Mouse (Mus musculus): ENCODE measurements around the gene Pcdh19. TPM values are rescaled to one million over a fixed set of nuclear protein-coding genes. Genes with fewer than 3 reads are reported as not detected.
"Not testable (repeated sequence)": the region's sequence is repeated elsewhere in the genome, so short reads cannot be mapped to it uniquely, and the experiment has no call there.

Gene Pcdh19
- polyA plus RNA-seq, 1 experiment, result 9.7 TPM

DNA sequence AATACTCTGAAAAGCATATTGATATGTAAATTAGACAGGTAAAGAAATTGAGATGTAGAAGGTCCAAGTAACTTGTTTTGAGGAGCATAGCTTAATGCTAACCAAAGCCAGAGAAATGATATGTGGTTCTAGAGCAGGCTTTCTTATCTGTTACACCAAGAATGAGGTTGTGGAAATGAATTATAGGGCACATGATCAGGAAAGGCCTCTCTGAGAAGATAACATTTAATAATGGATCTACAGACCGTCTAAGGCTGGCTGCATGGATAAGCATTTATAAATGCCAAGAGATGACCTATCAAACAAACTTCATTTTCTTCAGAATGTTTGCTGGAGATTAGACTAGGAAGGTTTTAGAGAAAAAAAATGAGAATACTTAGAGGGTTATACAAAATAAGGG, 14.1 kb upstream of the Pcdh19 start:
- Histone ChIP-seq H3K4me2 (ENCODE audit: low read depth) (no peak overlapping the region), H3ac (ENCODE audit: control insufficient read depth, insufficient read length) (no peak overlapping the region), H3K4me3 (no peak overlapping the region), H3K36me3 (ENCODE audit: control insufficient read depth, insufficient read depth) (no peaks in the 10 kb centered on the region), H3K27me3 (ENCODE audit: control insufficient read depth, insufficient read depth, insufficient read length) (no peaks in the 10 kb centered on the region), H3K79me2 (ENCODE audit: control insufficient read depth, insufficient read depth) (no peaks in the 10 kb centered on the region)
- TF ChIP-seq USF1 (IDR thresholded peaks at IDR 0.05; ENCODE audit: low read depth) (no peak), REST (IDR thresholded peaks at IDR 0.05; ENCODE audit: insufficient read depth, insufficient read length) (no peak), SRF (IDR thresholded peaks at IDR 0.05; ENCODE audit: control insufficient read depth, insufficient read length, low read depth) (no peak)

DNA sequence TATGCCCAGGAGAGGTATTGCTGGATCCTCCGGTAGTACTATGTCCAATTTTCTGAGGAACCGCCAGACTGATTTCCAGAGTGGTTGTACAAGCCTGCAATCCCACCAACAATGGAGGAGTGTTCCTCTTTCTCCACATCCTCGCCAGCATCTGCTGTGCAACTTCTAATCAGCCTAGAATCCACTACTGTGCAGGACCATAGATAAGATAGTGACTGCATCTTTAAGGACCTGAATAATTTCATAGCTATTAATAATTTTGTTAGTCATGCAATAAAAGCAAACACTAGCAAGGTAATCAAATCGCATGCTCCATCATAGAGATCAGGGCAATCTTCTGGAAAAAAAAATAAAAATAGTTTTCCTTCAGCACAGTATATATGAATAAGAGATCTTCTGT, 9.1 kb upstream of the Pcdh19 start:
- not testable (repeated sequence) for H3K4me3 ChIP-seq; H3ac ChIP-seq (ENCODE audit: control insufficient read depth, insufficient read length); H3K79me2 ChIP-seq (ENCODE audit: control insufficient read depth, insufficient read depth); H3K27me3 ChIP-seq (ENCODE audit: control insufficient read depth, insufficient read depth, insufficient read length); H3K36me3 ChIP-seq (ENCODE audit: control insufficient read depth, insufficient read depth); H3K4me2 ChIP-seq (ENCODE audit: low read depth)

DNA sequence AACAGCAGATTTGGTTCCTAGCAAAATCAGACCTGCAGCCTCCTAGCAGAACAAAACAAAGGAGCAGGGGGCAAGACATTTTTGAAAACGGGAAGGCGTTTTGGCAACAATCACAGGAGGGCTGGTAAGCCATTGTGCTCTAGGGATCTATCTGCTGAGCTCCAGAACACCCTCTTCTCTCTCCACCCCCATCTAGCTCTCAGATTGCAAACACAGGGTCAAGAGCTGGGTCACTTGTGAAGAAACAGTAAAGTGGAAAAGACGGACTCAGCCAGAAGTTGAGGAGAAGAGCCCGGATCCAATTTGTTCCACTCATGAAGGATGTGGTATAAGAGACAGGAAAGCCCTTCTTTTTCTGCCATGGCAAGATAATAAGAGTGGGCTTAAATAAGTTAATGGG, 7.7 kb upstream of the Pcdh19 start:
- no peaks in the 10 kb centered on the region for H3K36me3 ChIP-seq (ENCODE audit: control insufficient read depth, insufficient read depth)
- no peak overlapping the region for H3ac ChIP-seq (ENCODE audit: control insufficient read depth, insufficient read length)
- no peak overlapping the region for H3K4me2 ChIP-seq (ENCODE audit: low read depth)
- TF ChIP-seq MYOG (IDR thresholded peaks at IDR 0.05; ENCODE audit: control insufficient read depth in 1 of 3, insufficient read depth in 1 of 3, insufficient read length in 2 of 3, low read depth in 2 of 3) (no peak), TCF3 (IDR thresholded peaks at IDR 0.05; ENCODE audit: insufficient read length, low read depth) (no peak), MYOD1 (IDR thresholded peaks at IDR 0.05; ENCODE audit: control insufficient read depth in 1 of 3, insufficient read length in 2 of 3, low read depth in 2 of 3) (no peak), POLR2A (IDR thresholded peaks at IDR 0.05; ENCODE audit: insufficient read length, low read depth) (no peak), POLR2AphosphoS2 (IDR thresholded peaks at IDR 0.05; ENCODE audit: insufficient read length, low read depth) (no peak), REST (IDR thresholded peaks at IDR 0.05; ENCODE audit: insufficient read depth, insufficient read length) (no peak), SRF (IDR thresholded peaks at IDR 0.05; ENCODE audit: control insufficient read depth, insufficient read length, low read depth) (no peak), CEBPB (IDR thresholded peaks at IDR 0.05; ENCODE audit: insufficient read depth, poor library complexity, severe bottlenecking) (no peak), E2F4 (IDR thresholded peaks at IDR 0.05; ENCODE audit: insufficient read depth) (no peak)
- H3K4me3 ChIP-seq, result no peak overlapping the region
- no peaks in the 10 kb centered on the region for H3K79me2 ChIP-seq (ENCODE audit: control insufficient read depth, insufficient read depth)
- no peaks in the 10 kb centered on the region for H3K27me3 ChIP-seq (ENCODE audit: control insufficient read depth, insufficient read depth, insufficient read length)

DNA sequence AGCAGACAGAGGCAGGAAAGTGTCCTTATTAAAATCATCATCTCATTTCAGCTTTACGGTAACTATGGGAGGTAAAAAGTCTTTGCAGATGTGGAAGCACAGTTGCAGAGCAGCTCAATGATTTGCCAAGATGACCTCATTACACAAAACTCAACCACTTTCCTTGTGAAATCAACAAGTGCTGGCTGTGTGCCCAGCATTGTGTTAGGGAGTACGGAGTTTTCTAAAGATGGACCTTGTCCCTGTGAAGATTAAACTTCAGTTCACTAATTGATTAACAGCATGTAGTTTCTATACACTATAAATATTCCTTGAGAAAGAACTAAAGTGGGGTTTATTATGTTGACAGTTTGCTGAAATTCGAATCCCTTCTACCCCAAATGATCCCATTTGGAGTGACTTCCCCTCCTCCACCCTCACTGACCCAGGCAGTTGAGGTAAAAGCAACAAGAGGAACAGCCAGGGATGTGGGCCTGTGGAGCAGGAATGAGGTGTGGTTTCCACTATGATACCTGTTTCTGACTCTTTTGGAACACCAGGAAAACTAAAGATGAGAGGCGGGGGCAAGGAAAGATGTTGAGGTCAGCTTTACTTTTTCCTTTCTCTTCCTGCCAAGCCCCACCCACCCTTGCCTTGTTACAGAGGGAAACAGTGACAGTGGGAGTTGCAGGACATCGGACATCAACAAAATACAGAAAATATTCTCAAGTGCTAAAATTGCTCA, 4.4 kb upstream of the Pcdh19 start:
- Histone ChIP-seq H3K4me3 (no peak overlapping the region), H3K27me3 (ENCODE audit: control insufficient read depth, insufficient read depth, insufficient read length) (no peaks in the 10 kb centered on the region), H3K79me2 (ENCODE audit: control insufficient read depth, insufficient read depth) (no peaks in the 10 kb centered on the region), H3ac (ENCODE audit: control insufficient read depth, insufficient read length) (no peak overlapping the region), H3K36me3 (ENCODE audit: control insufficient read depth, insufficient read depth) (no peaks in the 10 kb centered on the region), H3K4me2 (ENCODE audit: low read depth) (peak overlapping the region; percentile 12)
- TF ChIP-seq CEBPB (IDR thresholded peaks at IDR 0.05; ENCODE audit: insufficient read depth, poor library complexity, severe bottlenecking), result no peak
- no peak for TF ChIP-seq MYOD1 (IDR thresholded peaks at IDR 0.05; ENCODE audit: control insufficient read depth in 1 of 3, insufficient read length in 2 of 3, low read depth in 2 of 3)
- no peak for TF ChIP-seq USF1 (IDR thresholded peaks at IDR 0.05; ENCODE audit: low read depth)
- TF ChIP-seq MAX (IDR thresholded peaks at IDR 0.05; ENCODE audit: low read depth), result no peak
- no peak for TF ChIP-seq TCF3 (IDR thresholded peaks at IDR 0.05; ENCODE audit: insufficient read length, low read depth)
- no peak for TF ChIP-seq MYOG (IDR thresholded peaks at IDR 0.05; ENCODE audit: control insufficient read depth in 1 of 3, insufficient read depth in 1 of 3, insufficient read length in 2 of 3, low read depth in 2 of 3)
- no peak for TF ChIP-seq E2F4 (IDR thresholded peaks at IDR 0.05; ENCODE audit: insufficient read depth)

DNA sequence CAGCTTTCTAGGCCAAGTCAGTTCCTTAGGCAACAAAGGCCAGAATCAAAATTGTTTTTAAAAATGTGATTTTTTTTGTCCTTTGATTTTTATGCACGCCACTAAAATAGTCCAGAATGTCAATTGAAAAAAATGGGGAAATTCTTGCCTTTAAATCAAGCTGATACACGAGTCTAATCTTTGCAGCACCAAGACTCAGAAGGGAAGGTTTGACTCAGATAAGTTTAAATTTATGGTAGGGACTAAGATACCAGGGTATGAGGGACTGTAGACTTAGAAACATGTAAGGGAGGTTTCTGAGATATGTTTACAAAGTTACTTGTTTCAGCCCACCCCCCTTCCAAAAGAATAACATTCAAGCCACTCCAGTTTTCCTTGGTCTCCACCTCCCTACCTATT, 3.6 kb upstream of the Pcdh19 start:
- no peak for TF ChIP-seq CEBPB (IDR thresholded peaks at IDR 0.05; ENCODE audit: insufficient read depth, poor library complexity, severe bottlenecking)
- TF ChIP-seq POLR2A (IDR thresholded peaks at IDR 0.05; ENCODE audit: insufficient read length, low read depth), result no peak
- H3ac ChIP-seq (ENCODE audit: control insufficient read depth, insufficient read length), result no peak overlapping the region
- H3K79me2 ChIP-seq (ENCODE audit: control insufficient read depth, insufficient read depth), result no peaks in the 10 kb centered on the region
- no peak overlapping the region for H3K4me2 ChIP-seq (ENCODE audit: low read depth)
- no peaks in the 10 kb centered on the region for H3K27me3 ChIP-seq (ENCODE audit: control insufficient read depth, insufficient read depth, insufficient read length)
- H3K36me3 ChIP-seq (ENCODE audit: control insufficient read depth, insufficient read depth), result no peaks in the 10 kb centered on the region
- peak overlapping the region; percentile 65 for H3K4me3 ChIP-seq

DNA sequence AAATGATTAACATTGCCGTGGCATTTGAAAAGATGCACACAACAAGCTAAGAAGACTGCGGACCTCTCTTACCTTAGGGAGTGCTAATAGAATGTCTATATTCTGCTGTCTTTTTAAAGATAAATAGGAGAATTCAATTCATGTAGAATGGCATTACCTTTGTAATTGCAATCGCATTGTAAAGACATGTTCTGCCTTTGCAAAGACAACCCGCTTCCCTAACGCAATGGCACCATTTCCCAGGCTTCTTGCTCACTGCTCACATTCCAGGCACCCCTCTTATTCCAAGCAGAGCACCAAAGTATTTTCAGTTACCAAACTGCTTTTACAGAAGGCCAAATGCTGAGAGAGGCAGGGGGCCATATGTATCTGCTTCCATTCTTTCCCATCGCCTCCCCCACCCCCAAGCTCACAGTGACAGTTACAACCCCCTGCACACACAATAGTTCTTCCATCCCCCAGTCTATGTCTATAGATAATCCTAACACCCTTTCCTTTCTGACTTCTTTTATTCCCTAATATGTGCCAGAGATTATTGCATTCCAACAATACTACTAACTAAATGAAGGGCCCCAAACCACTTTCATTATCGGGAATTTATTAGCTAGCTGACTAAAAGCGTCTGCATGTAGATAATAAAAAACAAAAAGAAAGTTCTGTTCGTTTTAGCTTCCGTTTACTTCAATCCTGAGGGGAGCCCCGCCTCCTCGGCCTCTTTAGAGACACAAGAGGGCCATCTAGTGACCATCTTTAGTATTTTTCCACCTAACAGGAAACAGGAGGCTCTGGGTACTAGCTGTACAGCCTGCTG, 3.0 kb upstream of the Pcdh19 start:
- Histone ChIP-seq H3K36me3 (ENCODE audit: control insufficient read depth, insufficient read depth) (no peaks in the 10 kb centered on the region), H3ac (ENCODE audit: control insufficient read depth, insufficient read length) (no peak overlapping the region), H3K4me3 (peak overlapping the region; percentile 65), H3K79me2 (ENCODE audit: control insufficient read depth, insufficient read depth) (peaks cover under 1% of the 10 kb centered on the region), H3K4me2 (ENCODE audit: low read depth) (peak overlapping the region; percentile 75), H3K27me3 (ENCODE audit: control insufficient read depth, insufficient read depth, insufficient read length) (no peaks in the 10 kb centered on the region)
- no peak for TF ChIP-seq TCF3 (IDR thresholded peaks at IDR 0.05; ENCODE audit: insufficient read length, low read depth)
- TF ChIP-seq MAX (IDR thresholded peaks at IDR 0.05; ENCODE audit: low read depth), result no peak
- no peak for TF ChIP-seq REST (IDR thresholded peaks at IDR 0.05; ENCODE audit: insufficient read depth, insufficient read length)
